Mouse (Mus musculus) right cerebral cortex, postnatal 10 days (tissue): ENCODE data around the gene Slamf7.

Experiments
- DNase-seq, 2 experiments: peaks; one replicate each; pipeline ENCODE4 v3.0.0; 2021; ENCODE audit warnings: low spot score in 2 of 2

Slamf7 gene

GRCm38 (mm10) chr1:171637101-171637500 lies 15.7 kb downstream of the Slamf7 start:
- no peak for DNase-seq

GRCm38 (mm10) chr1:171635696-171636095 lies 17.1 kb downstream of the Slamf7 start:
- no peak for DNase-seq

GRCm38 (mm10) chr1:171631447-171631846 lies 21.4 kb downstream of the Slamf7 start:
- DNase-seq: peak; percentile 69 to 78

- DNase-seq: peak; percentile 60 to 74
These were observed 21.9 kb downstream of the Slamf7 start for GRCm38 (mm10) chr1:171630912-171631311.

GRCm38 (mm10) chr1:171630041-171630440 lies 22.8 kb downstream of the Slamf7 start:
- DNase-seq: no peak

GRCm38 (mm10) chr1:171629168-171629567 lies 23.7 kb downstream of the Slamf7 start:
- no peak for DNase-seq

- no peak for DNase-seq
These were observed 25.0 kb downstream of the Slamf7 start for GRCm38 (mm10) chr1:171627801-171628200.

GRCm38 (mm10) chr1:171620091-171620490 lies 32.7 kb downstream of the Slamf7 start:
- DNase-seq: no peak

GRCm38 (mm10) chr1:171619645-171620044 lies 33.2 kb downstream of the Slamf7 start:
- no peak for DNase-seq

GRCm38 (mm10) chr1:171619001-171619400 lies 33.8 kb downstream of the Slamf7 start:
- peak; percentile 49 to 56 for DNase-seq

GRCm38 (mm10) chr1:171616881-171617515 lies 35.8 kb downstream of the Slamf7 start:
- DNase-seq: no peak

- DNase-seq: no peak
These were observed 38.9 kb downstream of the Slamf7 start for GRCm38 (mm10) chr1:171613962-171614361.

GRCm38 (mm10) chr1:171610781-171611180 lies 42.1 kb downstream of the Slamf7 start:
- no peak for DNase-seq

- no peak for DNase-seq
These were observed 42.8 kb downstream of the Slamf7 start for GRCm38 (mm10) chr1:171610026-171610425.

- no peak for DNase-seq
These were observed 45.7 kb downstream of the Slamf7 start, which contains the start of gene Ly9 for GRCm38 (mm10) chr1:171607176-171607575. Gene Ly9, minus strand, starts transcription at chr1:171607410.

- DNase-seq: no peak
These were observed 46.2 kb downstream of the Slamf7 start for GRCm38 (mm10) chr1:171606656-171607055.

GRCm38 (mm10) chr1:171604686-171605085 lies 48.1 kb downstream of the Slamf7 start:
- DNase-seq: no peak

- DNase-seq: no peak
These were observed 68.3 kb downstream of the Slamf7 start for GRCm38 (mm10) chr1:171584584-171584983.
